Mouse (Mus musculus): ENCODE results near the gene Prcc.

- TF ChIP-seq POLR2A (IDR thresholded peaks at IDR 0.05; ENCODE audit: borderline replicate concordance, extremely low read depth, low read depth, low read length) = no peak
- TF ChIP-seq CTCF (IDR thresholded peaks at IDR 0.05; ENCODE audit: insufficient read depth, low read length) = no peak
Observed at GRCm38 (mm10) chr3:87857666-87858065, 27.7 kb downstream of the Prcc start.
